Mouse (Mus musculus) cerebellum, adult 2 months (tissue): ENCODE data around the gene Etnppl.

ENCODE experiments used
- CTCF ChIP-seq: fragments of 200-500 bp; IDR thresholded peaks from 2 replicates; pipeline ENCODE4 v1.5.1; 2011; ENCODE audit warnings: low read depth, mild to moderate bottlenecking, control low read depth, low read length, moderate library complexity, borderline replicate concordance; ENCODE audit not compliant: insufficient read depth
- POLR2A ChIP-seq: fragments of 200-500 bp; IDR thresholded peaks from 2 replicates; pipeline ENCODE4 v1.6.1; 2011; ENCODE audit warnings: low read length, control low read depth, borderline replicate concordance; ENCODE audit not compliant: insufficient read depth

GRCm38 (mm10) chr3:130614444-130614843 lies 2.8 kb upstream of the Etnppl start:
- TF ChIP-seq POLR2A (no peak), CTCF (no peak)
